Mouse (Mus musculus): Measurements from ENCODE around the gene Epm2aip1. TPM values are rescaled to one million over a fixed set of nuclear protein-coding genes. Genes with fewer than 3 reads are reported as not detected.

Gene Epm2aip1
- total and polyA plus RNA-seq, 3 experiments: 9.3 to 12.2 (median 11.4) TPM

GRCm38 (mm10) chr9:111312442-111313141 lies 40.9 kb downstream of the Epm2aip1 start:
- no peak overlapping the region for H3K27ac ChIP-seq (ENCODE audit: insufficient read depth, low read depth)
- H3K79me2 ChIP-seq (replicated peaks; ENCODE audit: control insufficient read depth, extremely low read depth, insufficient read depth, poor library complexity, severe bottlenecking): no peaks in the 10 kb centered on the region
- no peak for TF ChIP-seq CHD1 (IDR thresholded peaks at IDR 0.05; ENCODE audit: low read depth, low read length)
- no peak for TF ChIP-seq ZKSCAN1 (IDR thresholded peaks at IDR 0.05; ENCODE audit: borderline replicate concordance, low read depth, low read length)
- no peak for TF ChIP-seq SMC3 (IDR thresholded peaks at IDR 0.05; ENCODE audit: low read depth, low read length)
- TF ChIP-seq UBTF (IDR thresholded peaks at IDR 0.05; ENCODE audit: low read depth, low read length): no peak
- TF ChIP-seq ZC3H11A (IDR thresholded peaks at IDR 0.05; ENCODE audit: low read depth, low read length): no peak
- TF ChIP-seq KAT2A (IDR thresholded peaks at IDR 0.05; ENCODE audit: insufficient replicate concordance, low read length): no peak
- TF ChIP-seq JUND (conservative IDR thresholded peaks at IDR 0.05; ENCODE audit: low read depth, low read length): no peak
- dilution Hi-C loops (cut with MboI; ENCODE audit: extremely low pct_ligation_motif_present, extremely low pct_unique_long_range_greater_than_20kb, low sequenced_read_pairs): no loop called here
- H3K27me3 ChIP-seq (replicated peaks): no peaks in the 10 kb centered on the region
- in situ Hi-C loops (cut with MboI; ENCODE audit: low pct_ligation_motif_present, low pct_unique_long_range_greater_than_20kb, low sequenced_read_pairs): no loop called here
- H3K36me3 ChIP-seq (replicated peaks in 1 of 2; ENCODE audit: control insufficient read depth in 1 of 2, insufficient read depth in 1 of 2, low read length in 1 of 2): no peaks in the 10 kb centered on the region
- no peak for DNase-seq (ENCODE audit: extremely low read depth)
- peaks cover 15% of the 10 kb centered on the region for H3K9me3 ChIP-seq (replicated peaks; ENCODE audit: low read length)
- peaks cover 0 to 7% of the 10 kb centered on the region in 2 experiments; a peak in 2 of 4 replicates for H3K4me1 ChIP-seq (ENCODE audit: control insufficient read depth in 1 of 2, insufficient read depth in 2 of 2)
- H3K4me3 ChIP-seq (replicated peaks in 1 of 3; ENCODE audit: low read depth in 2 of 3, low read length in 2 of 3, poor library complexity in 1 of 3): no peak overlapping the region
- H3K9ac ChIP-seq (ENCODE audit: insufficient read depth, low read depth): no peak overlapping the region
- no peak overlapping the region for H3K4me2 ChIP-seq (ENCODE audit: insufficient read depth, low read depth, poor library complexity, severe bottlenecking)

GRCm38 (mm10) chr9:111313299-111313698 lies 41.6 kb downstream of the Epm2aip1 start:
- no peak for DNase-seq (ENCODE audit: extremely low read depth)
- H3K27ac ChIP-seq (ENCODE audit: insufficient read depth, low read depth): no peak overlapping the region
- H3K9me3 ChIP-seq (replicated peaks; ENCODE audit: low read length): peaks cover 15% of the 10 kb centered on the region
- dilution Hi-C loops (cut with MboI; ENCODE audit: extremely low pct_ligation_motif_present, extremely low pct_unique_long_range_greater_than_20kb, low sequenced_read_pairs): no loop called here
- H3K27me3 ChIP-seq (replicated peaks): no peaks in the 10 kb centered on the region
- H3K4me2 ChIP-seq (ENCODE audit: insufficient read depth, low read depth, poor library complexity, severe bottlenecking): no peak overlapping the region
- in situ Hi-C loops (cut with MboI; ENCODE audit: low pct_ligation_motif_present, low pct_unique_long_range_greater_than_20kb, low sequenced_read_pairs): no loop called here
- H3K79me2 ChIP-seq (replicated peaks; ENCODE audit: control insufficient read depth, extremely low read depth, insufficient read depth, poor library complexity, severe bottlenecking): no peaks in the 10 kb centered on the region
- H3K4me1 ChIP-seq (ENCODE audit: control insufficient read depth in 1 of 2, insufficient read depth in 2 of 2): peaks cover 0 to 7% of the 10 kb centered on the region in 2 experiments; a peak in 2 of 4 replicates
- H3K4me3 ChIP-seq (replicated peaks in 1 of 3; ENCODE audit: low read depth in 2 of 3, low read length in 2 of 3, poor library complexity in 1 of 3): no peak overlapping the region
- H3K9ac ChIP-seq (ENCODE audit: insufficient read depth, low read depth): no peak overlapping the region
- no peaks in the 10 kb centered on the region for H3K36me3 ChIP-seq (replicated peaks in 1 of 2; ENCODE audit: control insufficient read depth in 1 of 2, insufficient read depth in 1 of 2, low read length in 1 of 2)
- TF ChIP-seq MAX (IDR thresholded peaks at IDR 0.05; ENCODE audit: low read length) (no peak), ZNF384 (IDR thresholded peaks at IDR 0.05; ENCODE audit: low read depth, low read length) (no peak), ELF1 (IDR thresholded peaks at IDR 0.05; ENCODE audit: low read depth, low read length) (no peak), IRF4 (IDR thresholded peaks at IDR 0.05; ENCODE audit: low read depth, low read length) (no peak), CHD2 (IDR thresholded peaks at IDR 0.05; ENCODE audit: low read length) (no peak), ZC3H11A (IDR thresholded peaks at IDR 0.05; ENCODE audit: low read depth, low read length) (no peak), JUN (IDR thresholded peaks at IDR 0.05; ENCODE audit: insufficient read depth, low read depth, low read length) (no peak)
